Mouse (Mus musculus): ENCODE measurements at regions not wholly inside any gene's neighbourhood (a gene's known extent, or its start where the extent isn't known, plus 50 kb on each side); places are given as distances from the start of the nearest gene placed in this dataset.

- H3K27ac ChIP-seq (replicated peaks; ENCODE audit: low read depth, low read length) = no peak overlapping the region
- no peak overlapping the region for H3K4me2 ChIP-seq (ENCODE audit: low read depth, low read length)
- H3K36me3 ChIP-seq (ENCODE audit: control insufficient read depth, insufficient read depth, low read length) = no peaks in the 10 kb centered on the region
- no peaks in the 10 kb centered on the region for H3K27me3 ChIP-seq (replicated peaks; ENCODE audit: control insufficient read depth, insufficient read depth, low read length)
- ATAC-seq (ENCODE audit: low read depth) (no peak), DNase-seq (ENCODE audit: low spot score) (no peak)
- H3K4me3 ChIP-seq (ENCODE audit: low read depth, low read length) = no peak overlapping the region
- H3K9me3 ChIP-seq (ENCODE audit: control insufficient read depth, low read length) = no peaks in the 10 kb centered on the region
- no peak overlapping the region for H3K9ac ChIP-seq (ENCODE audit: low read depth, low read length)
- 69% methylated on average over 1 of the region's 1 CpGs for WGBS
- H3K4me1 ChIP-seq (ENCODE audit: control insufficient read depth, insufficient read depth, low read length) = no peaks in the 10 kb centered on the region
Measured at GRCm38 (mm10) chr1:183712895-183713294, 294.9 kb downstream of the Hhipl2 start.

- ATAC-seq (ENCODE audit: low read depth) = no peak
- DNase-seq (ENCODE audit: low spot score) = no peak
- no peaks in the 10 kb centered on the region for H3K4me1 ChIP-seq (ENCODE audit: control insufficient read depth, insufficient read depth, low read length)
- no peaks in the 10 kb centered on the region for H3K27me3 ChIP-seq (replicated peaks; ENCODE audit: control insufficient read depth, insufficient read depth, low read length)
- H3K27ac ChIP-seq (replicated peaks; ENCODE audit: low read depth, low read length) = no peak overlapping the region
- H3K4me3 ChIP-seq (ENCODE audit: low read depth, low read length) = no peak overlapping the region
- H3K9ac ChIP-seq (ENCODE audit: low read depth, low read length) = no peak overlapping the region
- H3K9me3 ChIP-seq (ENCODE audit: control insufficient read depth, low read length) = no peaks in the 10 kb centered on the region
- no peak overlapping the region for H3K4me2 ChIP-seq (ENCODE audit: low read depth, low read length)
- no peaks in the 10 kb centered on the region for H3K36me3 ChIP-seq (ENCODE audit: control insufficient read depth, insufficient read depth, low read length)
- 88% methylated on average over 1 of the region's 1 CpGs for WGBS
Measured at GRCm38 (mm10) chr1:183717060-183717459, 296.0 kb upstream of the Dusp10 start.

- Histone ChIP-seq H3K9me3 (ENCODE audit: control insufficient read depth, low read length) (no peaks in the 10 kb centered on the region), H3K27me3 (replicated peaks; ENCODE audit: control insufficient read depth, insufficient read depth, low read length) (no peaks in the 10 kb centered on the region), H3K4me3 (ENCODE audit: low read depth, low read length) (no peak overlapping the region), H3K9ac (ENCODE audit: low read depth, low read length) (no peak overlapping the region), H3K36me3 (ENCODE audit: control insufficient read depth, insufficient read depth, low read length) (no peaks in the 10 kb centered on the region), H3K4me1 (ENCODE audit: control insufficient read depth, insufficient read depth, low read length) (no peaks in the 10 kb centered on the region), H3K4me2 (ENCODE audit: low read depth, low read length) (no peak overlapping the region), H3K27ac (replicated peaks; ENCODE audit: low read depth, low read length) (no peak overlapping the region)
- WGBS = 82% methylated on average over 2 of the region's 2 CpGs
- ATAC-seq (ENCODE audit: low read depth) (no peak), DNase-seq (ENCODE audit: low spot score) (no peak)
Measured at GRCm38 (mm10) chr1:183749126-183749525, 264.0 kb upstream of the Dusp10 start.

- DNase-seq (ENCODE audit: low spot score) = no peak
- no peaks in the 10 kb centered on the region for H3K27me3 ChIP-seq (replicated peaks; ENCODE audit: control insufficient read depth, insufficient read depth, low read length)
- H3K27ac ChIP-seq (replicated peaks; ENCODE audit: low read depth, low read length) = no peak overlapping the region
- no peaks in the 10 kb centered on the region for H3K36me3 ChIP-seq (ENCODE audit: control insufficient read depth, insufficient read depth, low read length)
- WGBS = 91% methylated on average over 4 of the region's 4 CpGs
- H3K4me2 ChIP-seq (ENCODE audit: low read depth, low read length) = no peak overlapping the region
- no peaks in the 10 kb centered on the region for H3K9me3 ChIP-seq (ENCODE audit: control insufficient read depth, low read length)
- no peak for ATAC-seq (ENCODE audit: low read depth)
- H3K4me1 ChIP-seq (ENCODE audit: control insufficient read depth, insufficient read depth, low read length) = no peaks in the 10 kb centered on the region
- no peak overlapping the region for H3K9ac ChIP-seq (ENCODE audit: low read depth, low read length)
- H3K4me3 ChIP-seq (ENCODE audit: low read depth, low read length) = no peak overlapping the region
Measured at GRCm38 (mm10) chr1:183754500-183754899, 258.6 kb upstream of the Dusp10 start.

GRCm38 (mm10) chr1:183756716-183757115 is 256.4 kb upstream of the Dusp10 start:
- no peak for ATAC-seq (ENCODE audit: low read depth)
- H3K27me3 ChIP-seq (replicated peaks; ENCODE audit: control insufficient read depth, insufficient read depth, low read length) = no peaks in the 10 kb centered on the region
- no peak overlapping the region for H3K4me3 ChIP-seq (ENCODE audit: low read depth, low read length)
- H3K36me3 ChIP-seq (ENCODE audit: control insufficient read depth, insufficient read depth, low read length) = no peaks in the 10 kb centered on the region
- no peaks in the 10 kb centered on the region for H3K4me1 ChIP-seq (ENCODE audit: control insufficient read depth, insufficient read depth, low read length)
- no peak for DNase-seq (ENCODE audit: low spot score)
- H3K9me3 ChIP-seq (ENCODE audit: control insufficient read depth, low read length) = no peaks in the 10 kb centered on the region
- WGBS = 76% methylated on average over 8 of the region's 8 CpGs
- no peak overlapping the region for H3K4me2 ChIP-seq (ENCODE audit: low read depth, low read length)
- H3K27ac ChIP-seq (replicated peaks; ENCODE audit: low read depth, low read length) = no peak overlapping the region
- H3K9ac ChIP-seq (ENCODE audit: low read depth, low read length) = no peak overlapping the region

- 55% methylated on average over 11 of the region's 11 CpGs for WGBS
Measured at GRCm38 (mm10) chr1:183763864-183764726, 249.0 kb upstream of the Dusp10 start.

DNA sequence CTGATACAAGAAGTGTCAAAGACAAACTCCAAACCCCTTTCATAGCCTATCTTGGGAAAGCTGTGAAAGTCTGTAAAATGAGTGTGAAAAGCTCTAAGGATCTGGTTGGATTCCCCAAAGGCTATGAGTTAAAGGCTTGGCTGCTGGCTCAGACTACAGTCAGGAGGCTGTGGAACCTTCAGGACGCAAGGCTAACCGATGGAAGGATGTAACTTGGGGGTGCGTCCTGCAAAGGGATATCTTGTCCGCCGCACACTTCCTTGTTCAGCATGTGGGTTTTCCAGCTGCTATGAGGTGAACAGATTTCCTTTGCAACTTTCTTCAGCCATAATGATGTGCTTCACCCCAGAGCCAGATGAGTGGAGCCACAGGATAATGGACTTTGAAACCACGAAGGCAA is 240.3 kb upstream of the Dusp10 start:
- 78% methylated on average over 6 of the region's 6 CpGs for WGBS
- no peak overlapping the region for H3K4me3 ChIP-seq (ENCODE audit: low read depth, low read length)
- H3K27ac ChIP-seq (replicated peaks; ENCODE audit: low read depth, low read length) = no peak overlapping the region
- no peaks in the 10 kb centered on the region for H3K4me1 ChIP-seq (ENCODE audit: control insufficient read depth, insufficient read depth, low read length)
- ATAC-seq (ENCODE audit: low read depth) (no peak), DNase-seq (ENCODE audit: low spot score) (no peak)
- no peaks in the 10 kb centered on the region for H3K27me3 ChIP-seq (replicated peaks; ENCODE audit: control insufficient read depth, insufficient read depth, low read length)
- H3K9me3 ChIP-seq (ENCODE audit: control insufficient read depth, low read length) = no peaks in the 10 kb centered on the region
- H3K9ac ChIP-seq (ENCODE audit: low read depth, low read length) = no peak overlapping the region
- H3K4me2 ChIP-seq (ENCODE audit: low read depth, low read length) = no peak overlapping the region
- no peaks in the 10 kb centered on the region for H3K36me3 ChIP-seq (ENCODE audit: control insufficient read depth, insufficient read depth, low read length)

More at GRCm38 (mm10) chr1:183763864-183764726, 249.0 kb upstream of the Dusp10 start:
- Histone ChIP-seq H3K4me1 (ENCODE audit: control insufficient read depth, insufficient read depth, low read length) (no peaks in the 10 kb centered on the region), H3K27me3 (replicated peaks; ENCODE audit: control insufficient read depth, insufficient read depth, low read length) (no peaks in the 10 kb centered on the region), H3K4me2 (ENCODE audit: low read depth, low read length) (no peak overlapping the region), H3K9ac (ENCODE audit: low read depth, low read length) (no peak overlapping the region), H3K27ac (replicated peaks; ENCODE audit: low read depth, low read length) (no peak overlapping the region), H3K9me3 (ENCODE audit: control insufficient read depth, low read length) (no peaks in the 10 kb centered on the region), H3K4me3 (ENCODE audit: low read depth, low read length) (no peak overlapping the region), H3K36me3 (ENCODE audit: control insufficient read depth, insufficient read depth, low read length) (no peaks in the 10 kb centered on the region)
- ATAC-seq (ENCODE audit: low read depth) (peak; percentile 26; the same call in 1 of the 2 replicates), DNase-seq (ENCODE audit: low spot score) (peak; percentile 77)

- Histone ChIP-seq H3K36me3 (ENCODE audit: control insufficient read depth, insufficient read depth, low read length) (no peaks in the 10 kb centered on the region), H3K4me3 (ENCODE audit: low read depth, low read length) (no peak overlapping the region), H3K4me1 (ENCODE audit: control insufficient read depth, insufficient read depth, low read length) (peaks cover 12% of the 10 kb centered on the region), H3K27ac (replicated peaks; ENCODE audit: low read depth, low read length) (no peak overlapping the region), H3K9ac (ENCODE audit: low read depth, low read length) (no peak overlapping the region), H3K4me2 (ENCODE audit: low read depth, low read length) (no peak overlapping the region), H3K27me3 (replicated peaks; ENCODE audit: control insufficient read depth, insufficient read depth, low read length) (no peaks in the 10 kb centered on the region), H3K9me3 (ENCODE audit: control insufficient read depth, low read length) (no peaks in the 10 kb centered on the region)
- WGBS = 94% methylated on average over 9 of the region's 9 CpGs
- DNase-seq (ENCODE audit: low spot score) = no peak
- no peak for ATAC-seq (ENCODE audit: low read depth)
Measured at GRCm38 (mm10) chr1:183780180-183780579, 232.9 kb upstream of the Dusp10 start.

GRCm38 (mm10) chr1:183780779-183781178 is 232.3 kb upstream of the Dusp10 start:
- DNase-seq (ENCODE audit: low spot score) (peak; percentile 49), ATAC-seq (ENCODE audit: low read depth) (no peak)
- 34% methylated on average over 4 of the region's 4 CpGs for WGBS
- H3K4me3 ChIP-seq (ENCODE audit: low read depth, low read length) = no peak overlapping the region
- H3K9me3 ChIP-seq (ENCODE audit: control insufficient read depth, low read length) = no peaks in the 10 kb centered on the region
- H3K27me3 ChIP-seq (replicated peaks; ENCODE audit: control insufficient read depth, insufficient read depth, low read length) = no peaks in the 10 kb centered on the region
- H3K9ac ChIP-seq (ENCODE audit: low read depth, low read length) = no peak overlapping the region
- H3K4me2 ChIP-seq (ENCODE audit: low read depth, low read length) = no peak overlapping the region
- H3K27ac ChIP-seq (replicated peaks; ENCODE audit: low read depth, low read length) = no peak overlapping the region; the same call in 1 of the 2 replicates
- H3K36me3 ChIP-seq (ENCODE audit: control insufficient read depth, insufficient read depth, low read length) = no peaks in the 10 kb centered on the region
- peaks cover 12% of the 10 kb centered on the region for H3K4me1 ChIP-seq (ENCODE audit: control insufficient read depth, insufficient read depth, low read length)
